Mouse (Mus musculus) cerebellum, adult 2 months (tissue): ENCODE results near the gene Elmo2.

Experiments
- CTCF ChIP-seq: fragments of 200-500 bp; IDR thresholded peaks from 2 replicates; pipeline ENCODE4 v1.5.1; 2011; ENCODE audit warnings: low read depth, mild to moderate bottlenecking, control low read depth, low read length, moderate library complexity, borderline replicate concordance; ENCODE audit not compliant: insufficient read depth
- POLR2A ChIP-seq: fragments of 200-500 bp; IDR thresholded peaks from 2 replicates; pipeline ENCODE4 v1.6.1; 2011; ENCODE audit warnings: low read length, control low read depth, borderline replicate concordance; ENCODE audit not compliant: insufficient read depth

- TF ChIP-seq CTCF (peak; percentile 72), POLR2A (no peak)
Measured at GRCm38 (mm10) chr2:165360861-165361260, 34.6 kb upstream of the Elmo2 start.
